Mouse (Mus musculus): ENCODE results near the gene Eif4g3. TPM values are rescaled to one million over a fixed set of nuclear protein-coding genes. Genes with fewer than 3 reads are reported as not detected.

The Eif4g3 gene
- polyA plus RNA-seq, 1 experiment from 2014 or later, result 7.3 TPM

DNA sequence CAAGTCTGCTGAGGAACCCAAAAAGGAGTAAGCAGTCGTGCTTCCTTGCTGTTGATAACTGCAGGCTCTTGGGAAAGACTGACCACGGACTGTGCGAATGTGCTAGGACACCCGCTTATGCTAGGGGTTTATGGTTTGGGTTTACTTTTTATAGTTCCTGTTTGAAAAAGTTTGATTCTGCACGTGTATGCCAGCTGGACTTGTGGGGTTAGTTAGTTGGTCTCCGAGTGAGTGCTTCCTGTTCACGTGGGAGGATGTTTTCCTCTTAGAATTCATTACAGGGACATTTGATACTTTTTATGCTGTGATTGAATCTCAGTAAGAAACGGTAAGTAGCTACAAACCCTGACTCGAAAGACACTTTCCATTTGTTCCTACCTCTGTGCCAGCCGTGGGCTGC lies 230.8 kb downstream of the Eif4g3 start:
- no peak for ATAC-seq (ENCODE audit: low read depth)
- Histone ChIP-seq H3K27ac (no peak overlapping the region), H3K9ac (no peak overlapping the region), H3K36me3 (peaks cover 78% of the 10 kb centered on the region), H3K4me1 (replicated peaks) (peaks cover 38% of the 10 kb centered on the region), H3K9me3 (replicated peaks) (no peaks in the 10 kb centered on the region), H3K4me3 (replicated peaks) (no peak overlapping the region), H3K4me2 (no peak overlapping the region), H3K27me3 (no peaks in the 10 kb centered on the region)
- WGBS (ENCODE audit: insufficient replicate concordance), result 79% methylated on average over 10 of the region's 10 CpGs
- DNase-seq, result no peak

DNA sequence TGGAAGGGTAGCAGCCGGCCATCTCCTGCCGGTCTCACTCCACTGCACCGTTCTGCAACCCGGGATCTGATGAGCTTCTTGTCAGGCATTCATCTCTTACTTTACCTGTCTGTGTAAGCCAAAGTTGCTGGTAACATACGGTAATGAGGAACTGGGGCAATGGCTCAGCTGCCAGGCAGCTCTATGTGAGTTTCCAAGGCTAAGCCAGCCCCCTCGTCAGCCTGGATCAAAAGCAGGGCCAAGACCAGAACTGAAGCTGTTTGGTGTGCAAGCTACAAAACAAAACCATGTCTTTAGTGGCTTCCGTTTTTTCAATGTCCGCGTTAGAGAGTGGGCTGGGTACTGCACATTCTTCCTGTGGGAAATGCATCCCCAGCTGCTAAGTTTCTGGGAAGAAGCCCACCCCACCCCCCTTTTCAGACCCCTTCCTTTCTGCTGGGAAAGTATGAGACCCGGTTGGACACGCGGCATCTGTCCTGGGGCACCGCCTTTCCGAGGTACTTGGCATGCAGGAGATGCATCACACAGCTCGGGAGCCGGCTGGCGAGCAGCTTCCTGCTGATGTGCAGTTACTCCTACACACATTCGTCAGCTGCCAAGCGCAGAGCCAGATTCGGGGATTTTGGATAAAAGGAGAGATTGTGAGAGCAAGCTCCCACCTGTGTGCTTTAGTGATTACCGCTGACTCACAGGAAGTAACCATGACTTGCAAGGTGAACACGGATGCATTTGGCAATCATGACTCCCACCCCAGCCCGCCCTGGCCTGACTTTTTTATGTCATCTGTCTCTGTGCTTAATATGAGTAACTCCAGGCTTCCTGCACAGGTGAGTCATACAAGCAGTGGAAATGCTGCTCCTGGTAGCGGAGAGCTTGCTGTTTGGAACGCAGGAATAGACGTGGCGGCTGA lies 254.2 kb downstream of the Eif4g3 start:
- H3K4me2 ChIP-seq, result no peak overlapping the region
- no peak overlapping the region for H3K27ac ChIP-seq
- ATAC-seq (ENCODE audit: low read depth) (no peak), DNase-seq (no peak)
- no peak overlapping the region for H3K9ac ChIP-seq
- H3K27me3 ChIP-seq, result peaks cover 29% of the 10 kb centered on the region
- peaks cover 28% of the 10 kb centered on the region for H3K4me1 ChIP-seq (replicated peaks)
- 74% methylated on average over 27 of the region's 27 CpGs for WGBS (ENCODE audit: insufficient replicate concordance)
- no peaks in the 10 kb centered on the region for H3K9me3 ChIP-seq (replicated peaks)
- no peak overlapping the region for H3K4me3 ChIP-seq (replicated peaks)
- H3K36me3 ChIP-seq, result peaks cover 58% of the 10 kb centered on the region

GRCm38 (mm10) chr4:138250088-138250960 lies 257.5 kb downstream of the Eif4g3 start, which contains the start of the genes Sh2d5 and Kif17:
Sh2d5 (plus strand) TSS chr4:138250403.
Kif17 (plus strand) TSS chr4:138250435.
- DNase-seq, result peak; percentile 69
- H3K36me3 ChIP-seq, result peaks cover 25% of the 10 kb centered on the region
- no peak within 1 kb of the TSS for H3K27ac ChIP-seq
- H3K4me3 ChIP-seq (replicated peaks), result peak within 1 kb of the TSS; percentile 60
- peaks cover 33% of the 10 kb centered on the region for H3K4me1 ChIP-seq (replicated peaks)
- H3K4me2 ChIP-seq, result peak within 1 kb of the TSS; percentile 88
- peak within 1 kb of the TSS; percentile 46 for H3K9ac ChIP-seq
- peaks cover 56% of the 10 kb centered on the region for H3K27me3 ChIP-seq
- 1% methylated on average over 65 of the region's 74 CpGs for WGBS (ENCODE audit: insufficient replicate concordance)
- peak; percentile 84 for ATAC-seq (ENCODE audit: low read depth)
- no peaks in the 10 kb centered on the region for H3K9me3 ChIP-seq (replicated peaks)

GRCm38 (mm10) chr4:138251819-138252218 lies 259.0 kb downstream of the Eif4g3 start:
- H3K4me2 ChIP-seq, result peak overlapping the region; percentile 88
- H3K9me3 ChIP-seq (replicated peaks), result no peaks in the 10 kb centered on the region
- DNase-seq (no peak), ATAC-seq (ENCODE audit: low read depth) (no peak)
- H3K36me3 ChIP-seq, result peaks cover 10% of the 10 kb centered on the region
- no peak overlapping the region for H3K27ac ChIP-seq
- H3K9ac ChIP-seq, result 0 out of 2 replicates have a peak overlapping the region, but pooled peaks have one; percentile 26
- peaks cover 60% of the 10 kb centered on the region for H3K27me3 ChIP-seq
- peak overlapping the region; percentile 19 for H3K4me3 ChIP-seq (replicated peaks)
- peaks cover 33% of the 10 kb centered on the region for H3K4me1 ChIP-seq (replicated peaks)
- WGBS (ENCODE audit: insufficient replicate concordance), result under 1% methylated on average over 14 of the region's 14 CpGs

- no peak for DNase-seq
- Histone ChIP-seq H3K4me1 (replicated peaks) (peaks cover 33% of the 10 kb centered on the region), H3K27ac (no peak overlapping the region), H3K9me3 (replicated peaks) (no peaks in the 10 kb centered on the region), H3K4me3 (replicated peaks) (no peak overlapping the region; the same call in 1 of the 2 replicates), H3K36me3 (peaks cover 6% of the 10 kb centered on the region), H3K9ac (no peak overlapping the region), H3K4me2 (peak overlapping the region; percentile 88), H3K27me3 (peaks cover 64% of the 10 kb centered on the region)
- ATAC-seq (ENCODE audit: low read depth), result no peak
- WGBS (ENCODE audit: insufficient replicate concordance), result 24% methylated on average over 5 of the region's 5 CpGs
Measured at GRCm38 (mm10) chr4:138252231-138252630, 259.4 kb downstream of the Eif4g3 start.

GRCm38 (mm10) chr4:138257116-138257687 lies 264.4 kb downstream of the Eif4g3 start:
- Histone ChIP-seq H3K9ac (no peak overlapping the region), H3K36me3 (no peaks in the 10 kb centered on the region), H3K9me3 (replicated peaks) (no peaks in the 10 kb centered on the region), H3K4me2 (no peak overlapping the region), H3K27ac (no peak overlapping the region), H3K4me1 (replicated peaks) (peaks cover 10% of the 10 kb centered on the region), H3K4me3 (replicated peaks) (no peak overlapping the region), H3K27me3 (peaks cover 46% of the 10 kb centered on the region)
- 38% methylated on average over 22 of the region's 22 CpGs for WGBS (ENCODE audit: insufficient replicate concordance)
- DNase-seq, result no peak
- ATAC-seq (ENCODE audit: low read depth), result no peak

Small RNA genes within 50 kb of the gene (microRNA-seq; reads per million reads assigned to microRNA genes)
- 5.9 reads per million, percentile 14 among the genes with 10 or more reads in this experiment for gene Mir6399

Other genes starting within 250 kb of the Eif4g3 start
- gene Alpl, start 196.6 kb upstream of the Eif4g3 start, polyA plus RNA-seq (2015; fragmentation: Nextera tagmentation; extraction: Ambion mirVana), result 6.3 and 8.2 TPM in 2 replicates
- 12.3 and 14.2 TPM in 2 replicates for gene Ece1, start 130.8 kb upstream of the Eif4g3 start, polyA plus RNA-seq (2015; fragmentation: Nextera tagmentation; extraction: Ambion mirVana)
- 43.5 and 50.9 TPM in 2 replicates for gene Hp1bp3, start 223.3 kb downstream of the Eif4g3 start, polyA plus RNA-seq (2015; fragmentation: Nextera tagmentation; extraction: Ambion mirVana)